Mouse (Mus musculus) kidney, adult 9 months (tissue): Measurements from ENCODE around the gene Gm44502.

Experiments
- DNase-seq: peaks from one replicate; pipeline ENCODE4 v3.0.0; 2022

The Gm44502 gene

DNA sequence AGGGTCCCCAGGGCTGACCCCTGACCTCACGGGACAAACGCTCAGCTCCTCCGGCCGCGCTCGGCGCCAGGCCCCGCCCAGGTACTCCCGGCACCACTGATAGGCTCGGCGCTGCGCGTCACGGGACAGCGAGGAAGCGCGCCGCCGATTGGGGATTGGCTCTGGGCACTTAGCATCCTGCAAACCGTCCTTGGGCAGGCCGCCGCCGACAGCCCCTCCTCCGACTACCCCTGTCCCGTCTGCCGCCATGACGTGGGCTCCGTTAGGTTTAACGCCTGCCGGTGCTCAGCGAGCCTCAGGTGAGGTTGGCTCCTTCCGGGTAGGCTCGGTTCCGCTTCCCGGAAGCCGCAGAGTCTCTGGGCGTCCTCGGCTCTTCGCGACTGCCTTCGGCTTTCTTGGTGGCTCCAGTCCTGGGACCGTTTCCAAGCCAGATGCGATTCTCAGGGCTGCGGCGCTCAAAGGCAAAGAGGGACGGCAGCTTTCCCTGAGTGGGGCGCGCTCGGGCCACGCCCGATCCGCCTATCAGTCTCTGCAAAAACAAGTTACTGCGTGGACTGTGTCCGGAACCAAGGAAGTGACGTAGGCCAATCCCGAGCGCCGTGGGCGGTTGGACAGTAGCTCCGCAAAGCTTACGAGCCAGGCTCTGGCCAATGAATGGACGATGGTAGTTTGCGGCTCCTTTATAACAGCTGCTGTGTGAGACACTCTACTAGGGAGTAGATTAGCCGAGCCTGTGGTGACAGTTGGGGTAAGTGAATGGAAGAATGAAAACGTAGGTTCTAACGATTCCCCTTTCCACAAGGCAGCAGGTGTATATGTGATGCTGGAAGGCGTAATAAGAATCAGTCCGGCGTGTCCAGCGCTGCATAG lies at the start of gene Gm44502, which contains the start of the genes C730034F03Rik and Chkb:
TSS of gene Gm44502 (minus strand) at position 345 of the 870 bp plus-strand sequence.
TSS of gene C730034F03Rik (plus strand) at position 238 of the 870 bp plus-strand sequence.
TSS of gene Chkb (minus strand) at position 557 of the 870 bp plus-strand sequence.
- peak; percentile 95 for DNase-seq

DNA sequence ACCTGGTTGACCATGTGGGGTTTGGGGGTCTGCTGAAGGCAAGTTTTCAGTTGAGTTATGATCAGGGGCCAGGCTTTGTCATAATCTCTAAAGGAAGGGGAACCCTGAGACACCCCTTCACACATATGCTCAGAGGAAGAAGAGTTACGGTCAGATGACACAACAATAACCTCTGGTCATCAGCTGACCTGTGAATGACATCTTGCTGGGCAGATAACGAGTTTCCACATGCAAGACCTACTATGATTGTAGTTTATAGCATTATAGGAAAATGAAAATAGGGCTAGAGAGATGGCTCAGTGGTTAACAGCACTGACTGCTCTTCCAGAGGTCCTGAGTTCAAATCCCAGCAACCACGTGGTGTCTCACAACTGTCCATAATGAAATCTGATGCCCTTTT lies 49.1 kb upstream of the Gm44502 start:
- DNase-seq: no peak

DNA sequence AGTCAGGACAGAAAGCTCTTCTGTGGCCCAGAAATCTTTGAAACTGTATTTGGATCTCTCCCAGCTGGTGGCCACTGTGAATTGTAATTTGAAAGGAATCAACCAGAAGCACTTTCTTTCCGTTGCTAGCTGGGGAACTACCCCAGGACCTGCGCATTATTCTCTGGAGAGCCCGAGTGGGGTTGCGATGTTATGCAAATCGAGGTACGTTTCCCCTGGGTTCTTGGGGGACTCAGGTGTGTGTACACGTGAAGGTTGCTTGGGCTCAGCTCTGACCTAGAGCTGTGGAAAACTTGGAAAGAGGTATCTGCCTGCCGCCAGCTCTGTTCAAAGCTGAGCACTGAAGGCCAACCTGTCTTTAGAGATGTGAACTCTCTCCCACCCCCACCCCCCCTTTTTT lies 48.3 kb upstream of the Gm44502 start:
- DNase-seq: peak; percentile 31

DNA sequence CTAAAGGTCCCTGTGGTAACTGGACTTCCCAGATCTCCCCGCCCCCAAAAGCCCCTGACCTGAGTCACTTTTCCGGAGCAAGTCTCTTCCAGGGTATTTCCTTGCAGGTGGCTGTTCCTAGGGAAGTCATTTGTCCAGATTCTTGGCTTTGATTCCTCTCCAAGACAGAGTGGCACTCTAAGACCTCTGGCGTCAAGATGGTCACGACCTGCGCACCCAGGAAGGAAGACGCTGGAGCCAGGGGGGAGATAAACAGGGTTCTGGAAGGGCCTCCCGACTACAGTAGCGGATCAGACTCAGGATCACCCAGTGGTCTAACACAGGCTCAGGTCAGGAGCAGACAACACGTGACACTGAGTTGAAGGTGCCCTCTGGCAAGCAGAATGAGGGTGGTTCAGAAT lies 47.6 kb upstream of the Gm44502 start, which contains the start of gene Arsa:
TSS of gene Arsa (minus strand) at position 335 of the 401 bp plus-strand sequence.
- DNase-seq: peak; percentile 74

DNA sequence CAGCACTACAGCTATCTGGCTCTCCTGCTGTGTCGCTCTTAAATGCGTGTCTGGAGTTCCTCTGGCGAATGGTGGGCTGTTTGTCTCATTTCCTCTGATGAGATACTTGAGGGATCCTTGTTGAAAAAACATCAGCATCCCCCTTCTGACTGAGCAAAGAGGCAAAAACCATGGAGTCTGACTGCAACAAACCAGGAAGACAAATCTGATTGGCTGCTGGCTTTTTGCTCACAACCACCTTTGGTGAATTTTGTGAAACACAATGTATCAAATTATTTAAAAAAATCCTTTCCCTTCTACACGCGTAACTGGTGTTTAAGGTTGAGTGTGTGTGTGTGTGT lies 46.9 kb upstream of the Gm44502 start:
- no peak for DNase-seq

DNA sequence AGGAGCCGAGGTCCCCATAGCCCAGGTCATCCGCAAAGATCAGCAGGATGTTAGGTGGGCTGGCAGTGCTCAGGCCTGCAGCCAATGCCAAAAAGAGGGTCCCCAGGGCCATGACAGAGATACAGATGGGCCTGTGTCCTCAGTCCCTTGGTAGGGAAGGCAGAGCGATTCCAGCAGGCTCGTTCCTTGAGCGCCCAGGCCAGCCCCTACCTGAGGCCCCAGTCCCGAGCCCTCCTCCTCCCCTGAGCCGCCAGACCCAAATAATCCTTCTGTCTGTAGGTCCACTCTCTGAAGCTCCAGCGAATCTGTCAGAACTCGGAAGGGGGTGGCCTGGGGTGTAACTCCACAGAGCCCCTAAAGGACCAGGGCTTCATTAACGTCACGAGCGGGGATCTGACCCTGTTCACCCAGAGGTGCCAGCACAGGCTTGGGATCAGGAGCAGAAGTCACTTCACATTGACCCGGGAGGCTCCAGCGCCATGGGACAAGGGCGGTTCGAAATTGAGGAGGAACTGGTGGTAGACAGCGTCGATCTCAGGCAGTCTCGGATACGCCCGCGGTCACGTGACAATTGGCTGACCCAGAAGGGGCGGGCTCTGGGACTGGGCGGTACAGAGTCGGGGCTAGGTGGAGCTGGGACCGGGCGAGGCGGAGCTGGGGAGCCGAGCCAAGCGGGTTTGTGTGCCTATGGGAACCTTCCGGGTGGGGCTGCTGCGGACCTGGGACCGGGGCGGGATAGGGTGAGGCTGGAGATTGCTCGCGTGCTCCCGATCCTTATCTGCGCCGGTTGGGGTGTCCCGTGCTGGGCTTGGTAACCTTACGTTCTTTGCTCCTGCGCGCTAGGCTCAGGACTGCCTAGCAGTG lies 46.3 kb upstream of the Gm44502 start:
- peak; percentile 95 for DNase-seq

DNA sequence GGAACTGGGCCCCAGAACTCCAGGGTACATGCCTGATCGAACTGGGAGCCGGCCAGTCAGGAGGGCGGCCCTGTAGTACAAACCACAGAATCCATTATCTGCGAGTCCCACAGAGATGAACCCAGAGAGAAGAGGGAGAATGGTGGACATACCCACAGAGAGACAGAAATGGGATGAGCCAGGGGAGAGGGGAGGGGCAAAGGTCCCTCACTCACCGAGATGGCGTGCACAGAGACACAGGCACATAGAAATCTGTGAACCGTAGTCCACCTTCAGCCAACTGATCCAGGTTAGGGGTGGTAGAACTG lies 45.8 kb upstream of the Gm44502 start:
- DNase-seq: peak; percentile 10

DNA sequence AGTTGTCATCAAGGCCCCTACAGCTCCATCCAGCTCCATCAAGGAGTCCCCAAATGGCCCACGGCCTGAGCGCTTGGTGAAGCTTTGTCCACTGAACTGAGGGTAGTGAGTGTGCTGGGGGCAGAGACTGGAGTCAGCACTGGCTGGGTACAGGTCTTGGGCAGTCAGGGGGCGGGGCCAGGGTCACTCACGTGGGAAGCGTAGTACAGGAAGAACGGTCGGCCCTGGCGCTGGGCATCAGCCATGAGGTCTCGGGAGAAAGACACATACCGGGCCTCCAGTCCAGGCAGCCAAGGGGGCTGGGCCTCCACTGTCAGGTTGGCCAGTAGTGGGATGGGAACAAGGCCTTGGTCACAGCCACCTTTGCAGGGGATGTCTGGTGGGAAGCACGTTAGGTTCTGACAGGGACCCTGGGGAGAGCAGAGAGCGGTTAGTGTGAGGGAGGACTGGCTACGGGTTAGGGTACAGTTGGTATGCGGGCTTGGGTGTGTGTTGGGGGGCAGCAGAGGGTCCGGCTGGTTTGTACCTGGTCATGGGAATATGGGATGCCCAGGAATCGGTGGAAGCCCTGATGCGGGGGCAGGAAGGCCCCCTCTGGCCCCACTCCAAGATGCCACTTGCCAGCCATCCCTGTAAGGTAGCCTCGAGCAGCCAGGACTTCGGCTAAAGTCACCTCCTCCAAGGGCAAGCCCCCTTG lies 45.2 kb upstream of the Gm44502 start:
- peak; percentile 20 for DNase-seq

DNA sequence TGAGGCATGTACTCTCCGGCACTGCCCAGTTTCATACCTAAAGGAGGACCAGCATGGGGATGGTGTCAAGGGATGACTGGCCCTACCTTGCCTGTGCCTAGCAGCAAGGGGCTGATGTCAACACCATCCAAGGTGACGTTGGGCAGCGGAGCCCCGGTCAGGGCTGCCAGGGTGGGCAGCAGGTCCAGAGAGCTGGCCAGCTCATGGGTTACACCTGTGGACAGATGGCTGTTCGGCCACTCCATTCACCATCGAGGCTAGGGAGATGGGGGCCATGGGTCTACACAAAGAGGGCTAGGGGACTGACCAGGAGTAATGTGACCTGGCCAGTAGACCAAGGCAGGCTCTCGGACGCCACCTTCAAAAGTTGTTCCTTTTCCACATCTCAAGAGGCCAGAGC lies 44.4 kb upstream of the Gm44502 start:
- DNase-seq: no peak

DNA sequence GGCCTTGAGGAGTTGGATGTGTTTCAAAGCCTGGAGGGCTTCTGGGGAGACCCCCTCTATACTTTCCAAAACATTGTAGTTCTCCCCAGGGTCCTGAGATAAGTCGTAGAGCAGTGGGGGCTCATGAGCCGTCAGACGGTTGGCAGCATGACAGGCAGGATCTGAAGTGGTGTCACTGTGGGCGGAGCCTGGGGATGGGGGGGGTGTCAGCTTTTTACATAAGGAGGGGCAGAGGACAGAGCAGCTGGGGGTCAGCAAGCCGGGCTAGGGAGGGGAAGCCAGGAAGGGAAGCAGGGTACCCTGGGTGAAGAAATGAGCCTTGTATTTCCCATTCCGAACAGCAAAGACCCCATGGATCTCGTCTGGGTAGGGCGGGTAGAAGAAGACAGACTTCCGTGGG lies 43.9 kb upstream of the Gm44502 start:
- no peak for DNase-seq

DNA sequence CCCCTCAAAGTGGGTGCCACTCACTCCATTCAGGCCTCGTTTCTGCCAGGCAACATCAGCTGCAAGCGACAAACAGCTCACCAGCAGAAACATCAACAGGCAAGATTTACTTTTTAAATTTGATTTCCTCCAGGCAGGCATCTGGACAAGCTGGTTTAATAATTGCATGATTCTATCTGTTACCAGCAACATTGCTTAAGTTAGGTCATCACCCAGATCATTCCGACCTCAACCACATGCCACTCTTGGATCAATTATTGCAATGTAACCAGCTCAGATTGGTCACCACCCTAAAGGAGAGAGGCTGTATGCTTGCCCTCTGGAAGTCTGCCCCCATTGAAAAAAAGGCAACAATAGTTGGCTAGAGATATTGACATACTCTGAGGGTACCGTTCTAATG lies 42.0 kb upstream of the Gm44502 start:
- no peak for DNase-seq

DNA sequence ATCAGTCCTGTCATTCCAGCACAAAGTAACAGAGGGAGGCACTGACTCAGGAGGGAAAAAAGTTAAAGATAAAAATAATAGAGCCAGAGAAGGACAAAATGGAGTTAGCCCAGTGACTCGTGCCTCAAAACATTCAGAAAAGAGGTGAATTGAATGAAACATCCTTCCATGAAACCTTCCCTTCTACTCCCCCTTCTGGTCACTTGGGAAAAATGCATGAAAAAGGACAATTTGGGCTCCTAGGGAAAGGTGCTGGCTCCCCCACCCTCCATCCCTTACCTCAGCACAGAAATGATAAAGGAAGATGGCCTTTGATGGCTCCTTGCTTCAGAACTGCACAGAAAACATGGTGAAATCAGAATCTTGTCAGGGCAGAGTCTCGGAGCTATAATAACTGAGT lies 39.1 kb upstream of the Gm44502 start:
- peak; percentile 35 for DNase-seq

DNA sequence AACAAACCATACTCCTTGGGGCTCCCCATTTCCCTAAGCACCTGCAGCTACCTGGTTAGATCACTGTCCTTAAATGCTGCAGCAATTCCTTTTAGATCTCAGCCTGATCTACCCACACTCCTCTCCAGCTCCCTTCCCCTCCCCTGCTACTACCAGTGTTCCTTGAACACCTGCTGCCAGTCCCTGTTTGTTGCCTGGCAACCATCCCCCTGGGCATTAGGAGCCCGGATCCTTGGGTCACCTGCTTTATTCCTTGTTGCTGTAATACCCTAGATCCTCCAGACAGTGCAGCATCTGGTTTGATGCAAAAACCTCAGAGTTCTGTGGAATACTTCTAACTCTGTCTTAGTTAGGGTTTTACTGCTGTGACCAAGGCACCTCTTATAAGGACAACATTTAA lies 35.6 kb upstream of the Gm44502 start:
- DNase-seq: no peak

DNA sequence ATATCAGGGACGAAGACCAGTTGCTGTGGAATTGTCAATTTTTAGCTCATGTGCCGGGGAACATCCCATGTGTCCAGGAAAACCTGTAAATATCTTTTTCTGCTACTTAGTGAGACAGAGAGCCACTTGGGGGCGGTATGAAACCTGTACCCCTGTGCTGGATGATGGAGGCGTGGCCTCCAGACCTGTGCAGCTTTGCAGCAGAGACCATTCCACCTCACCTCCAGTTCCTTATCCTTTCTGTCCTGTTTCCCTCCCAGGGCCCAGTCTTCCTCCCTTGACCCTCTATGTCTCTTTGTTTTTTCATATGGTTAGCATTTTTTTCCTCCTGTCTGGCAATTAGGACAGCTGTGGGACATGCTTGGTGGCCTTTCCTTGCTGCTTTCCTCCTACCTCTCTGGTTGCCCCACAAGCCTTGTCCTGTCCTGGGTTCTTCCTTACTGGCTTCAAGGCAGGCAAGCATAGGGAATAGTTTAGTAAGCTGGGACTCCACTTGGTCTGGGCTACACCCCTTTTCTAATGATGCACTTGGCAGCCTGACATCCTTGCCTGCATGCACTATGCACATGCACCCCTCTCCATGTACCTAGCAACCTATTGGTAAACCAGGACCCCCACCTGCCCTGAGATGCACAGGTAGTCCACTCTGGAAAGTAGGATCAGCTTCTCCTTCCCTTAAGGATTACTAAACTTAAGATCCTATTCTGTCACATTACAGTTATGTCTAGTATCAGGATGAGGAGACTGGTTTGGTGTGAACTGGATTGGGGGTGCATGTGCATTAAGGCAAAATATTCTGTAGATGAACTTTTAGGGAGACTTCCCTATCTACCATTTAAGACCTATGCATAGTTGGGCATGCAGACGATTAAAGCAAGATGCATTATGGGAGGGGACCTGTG lies 34.1 kb upstream of the Gm44502 start:
- peak; percentile 18 for DNase-seq

DNA sequence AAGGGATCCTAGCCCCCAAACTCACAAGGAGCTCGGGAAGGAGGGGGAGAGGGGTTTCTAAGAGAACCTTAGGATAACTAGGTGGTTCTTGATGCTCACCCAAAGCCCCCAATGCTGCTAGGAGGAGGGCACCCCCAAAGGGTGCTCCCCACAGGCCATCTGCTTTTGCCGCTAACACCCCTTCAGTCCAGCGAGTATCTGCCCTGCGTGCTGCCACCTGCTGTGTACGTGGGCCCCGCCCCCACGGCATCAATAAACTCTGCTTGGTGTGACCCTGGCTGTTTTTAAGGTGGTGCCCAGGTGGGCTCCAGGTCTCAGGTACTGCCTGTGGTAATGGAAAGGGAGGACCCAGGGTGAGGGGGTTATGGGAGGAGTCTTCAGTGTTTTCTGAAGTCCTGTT lies 32.7 kb upstream of the Gm44502 start:
- no peak for DNase-seq

DNA sequence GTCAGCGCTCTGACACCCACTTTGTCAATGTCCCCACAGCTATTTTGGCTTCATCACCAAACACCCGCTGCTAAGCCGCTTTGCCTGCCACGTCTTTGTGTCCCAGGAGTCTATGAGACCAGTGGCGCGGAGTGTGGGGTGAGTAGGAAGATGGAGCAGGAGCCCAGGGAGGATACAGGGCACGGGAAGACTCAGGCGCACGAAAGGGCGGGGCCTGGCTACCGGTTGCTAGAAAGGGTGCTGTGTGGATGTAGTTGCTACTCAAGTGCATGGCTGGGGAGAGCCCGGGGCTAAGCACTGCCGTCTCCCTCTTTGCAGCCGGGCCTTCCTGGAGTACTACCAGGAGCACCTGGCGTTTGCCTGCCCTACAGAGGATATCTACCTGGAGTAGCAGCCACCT lies 31.8 kb upstream of the Gm44502 start:
- DNase-seq: no peak

DNA sequence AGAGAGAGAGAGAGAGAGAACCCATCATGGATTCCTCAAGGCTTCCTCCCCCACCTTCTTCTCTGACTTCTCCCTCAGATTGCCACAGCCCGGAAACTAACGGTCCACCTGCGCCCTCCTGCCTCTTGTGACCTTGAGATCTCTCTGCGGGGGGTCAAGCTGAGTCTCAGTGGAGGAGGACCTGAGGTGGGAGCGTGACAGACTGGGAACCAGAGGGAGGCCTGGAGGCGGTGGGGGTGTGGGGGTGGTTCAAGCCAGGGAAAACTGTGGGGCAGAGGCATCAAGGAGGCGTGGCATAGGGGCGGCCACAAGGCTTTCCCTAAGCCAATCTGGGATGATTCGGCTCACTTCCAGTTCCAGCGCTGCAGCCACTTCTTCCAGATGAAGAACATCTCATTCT lies 30.8 kb upstream of the Gm44502 start:
- DNase-seq: no peak

DNA sequence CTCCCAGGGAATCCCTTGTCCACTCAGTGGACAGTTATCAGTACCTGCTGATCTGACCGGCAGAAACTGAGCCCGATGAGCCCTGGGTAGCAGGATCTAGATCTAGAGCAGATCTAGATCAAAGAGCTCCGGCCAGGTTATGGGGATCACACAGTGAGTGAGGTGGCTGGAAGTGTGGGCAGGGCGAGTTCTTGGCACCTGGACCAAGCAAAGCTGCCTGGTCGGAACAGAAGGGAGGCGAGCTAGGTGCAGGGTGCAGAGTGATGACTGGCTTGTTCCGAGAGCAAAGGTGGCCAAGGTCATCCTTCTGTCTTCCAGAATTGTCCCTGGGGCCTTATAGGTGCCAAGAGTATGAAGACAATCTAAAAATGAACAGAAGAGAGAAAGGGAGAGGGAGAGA lies 30.3 kb upstream of the Gm44502 start:
- DNase-seq: no peak

DNA sequence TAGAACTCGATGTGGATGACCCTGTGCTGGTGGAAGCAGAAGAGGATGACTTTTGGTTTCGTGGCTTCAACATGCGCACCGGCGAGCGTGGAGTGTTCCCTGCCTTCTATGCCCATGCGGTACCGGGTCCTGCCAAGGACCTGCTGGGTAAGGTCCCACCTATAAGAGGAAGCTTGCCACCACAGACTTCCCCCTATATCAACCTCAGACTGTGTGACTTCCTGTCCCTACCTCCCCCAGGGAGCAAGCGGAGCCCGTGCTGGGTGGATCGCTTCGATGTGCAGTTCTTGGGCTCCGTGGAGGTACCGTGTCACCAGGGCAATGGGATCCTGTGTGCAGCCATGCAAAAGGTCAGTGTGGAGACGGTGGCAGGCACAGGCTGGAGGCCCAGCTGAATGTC lies 29.4 kb upstream of the Gm44502 start:
- DNase-seq: no peak

DNA sequence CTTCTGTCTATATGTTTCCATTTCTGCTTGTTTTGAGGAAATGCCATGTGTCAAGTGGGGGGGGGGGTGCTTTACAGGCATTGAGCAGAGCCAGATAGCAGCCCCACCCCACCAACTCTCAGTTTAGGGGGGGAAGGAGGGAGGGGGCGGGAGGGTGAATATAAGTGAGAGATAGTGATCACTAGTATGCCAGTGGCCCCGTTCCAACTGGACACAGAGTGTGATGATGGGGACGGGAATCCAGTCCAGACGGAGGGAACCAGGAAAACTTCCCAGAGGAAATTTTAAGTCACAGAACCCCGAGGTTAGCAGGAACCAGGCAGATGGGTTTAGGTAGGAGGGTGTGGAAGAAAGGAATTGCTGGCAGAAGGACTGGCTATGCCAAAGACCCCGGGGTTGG lies 26.1 kb upstream of the Gm44502 start:
- DNase-seq: no peak

DNA sequence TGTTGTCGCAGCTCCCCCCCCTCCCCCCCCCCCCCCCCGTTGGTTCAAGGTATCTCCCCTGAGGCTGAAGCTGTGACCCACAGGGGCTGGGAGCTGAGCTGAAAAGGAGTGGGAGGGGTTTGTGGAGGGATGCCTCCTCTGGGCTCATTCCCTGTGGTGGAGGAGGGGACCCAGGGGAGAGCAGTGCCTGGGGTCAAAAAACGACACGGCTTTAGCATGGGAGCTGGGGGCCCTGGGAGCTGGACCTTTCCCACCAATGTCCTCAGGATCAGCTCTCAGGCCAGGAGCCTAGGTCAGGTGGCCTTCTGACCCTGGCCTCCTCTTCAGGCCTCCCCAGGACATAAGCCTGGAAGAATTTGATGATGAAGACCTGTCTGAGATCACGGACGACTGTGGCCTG lies 25.4 kb upstream of the Gm44502 start:
- no peak for DNase-seq

DNA sequence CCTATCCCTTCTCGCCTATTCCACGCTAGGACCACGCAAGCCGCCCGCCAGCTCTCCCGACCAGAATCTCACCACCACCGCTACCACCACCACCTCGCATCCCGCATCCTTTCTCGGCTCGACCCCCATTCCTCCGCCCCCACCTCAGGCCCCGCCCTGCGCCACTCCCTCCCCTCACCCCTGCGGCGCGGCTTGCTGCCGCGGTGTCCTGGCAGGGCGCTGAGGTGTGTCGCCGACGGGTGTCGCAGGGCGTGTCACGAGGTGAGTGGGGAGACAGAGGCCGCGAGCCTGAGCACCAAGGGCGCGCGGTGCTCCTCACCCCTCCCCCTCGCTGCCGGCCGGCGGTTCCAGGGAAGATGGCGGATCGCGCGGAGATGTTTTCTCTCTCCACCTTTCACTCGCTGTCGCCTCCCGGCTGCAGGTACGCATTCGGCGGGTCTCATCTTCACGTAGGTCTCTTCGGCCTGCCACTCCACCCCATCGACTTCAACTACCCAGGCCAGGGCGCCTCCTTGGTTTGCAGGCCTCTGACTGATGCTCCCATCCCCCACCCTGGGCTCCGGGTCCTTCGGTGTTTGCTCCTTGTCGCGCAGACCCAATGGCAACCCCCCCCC lies 24.5 kb upstream of the Gm44502 start, which contains the start of gene Mapk8ip2:
TSS of gene Mapk8ip2 (plus strand) at position 49 of the 614 bp plus-strand sequence.
- DNase-seq: no peak
